Mouse (Mus musculus) CH12.LX (cell line): ENCODE results near the gene Tmem266.

ENCODE experiments used
- CHD1 ChIP-seq: IDR thresholded peaks from 2 replicates; pipeline ENCODE4 v1.6.1; 2012; ENCODE audit warnings: low read depth, low read length, improper control_type of control experiment, inconsistent platforms
- CHD2 ChIP-seq: IDR thresholded peaks from 2 replicates; pipeline ENCODE4 v1.6.1; 2011; ENCODE audit warnings: low read length, improper control_type of control experiment
- CTCF ChIP-seq, 2 experiments: IDR thresholded peaks in 1 of 2; conservative IDR thresholded peaks in 1 of 2; 2 replicates each; pipeline ENCODE4 v1.5.1; 2011 to 2012; ENCODE audit warnings: low read depth in 2 of 2, low read length in 2 of 2, improper control_type of control experiment in 1 of 2, inconsistent platforms in 1 of 2, mild to moderate bottlenecking in 1 of 2, moderate library complexity in 1 of 2
- E2F4 ChIP-seq: IDR thresholded peaks from 2 replicates; pipeline ENCODE4 v1.6.1; 2011; ENCODE audit warnings: low read depth, low read length, improper control_type of control experiment; ENCODE audit not compliant: insufficient replicate concordance
- EP300 ChIP-seq: IDR thresholded peaks from 2 replicates; pipeline ENCODE4 v1.6.1; 2011; ENCODE audit warnings: low read length, improper control_type of control experiment
- GABPA ChIP-seq: IDR thresholded peaks from 2 replicates; pipeline ENCODE4 v1.6.1; 2012; ENCODE audit warnings: low read depth, low read length, improper control_type of control experiment, inconsistent platforms; ENCODE audit not compliant: insufficient replicate concordance
- MAZ ChIP-seq: IDR thresholded peaks from 2 replicates; pipeline ENCODE4 v1.6.1; 2012; ENCODE audit warnings: low read depth, mild to moderate bottlenecking, inconsistent platforms, low read length, improper control_type of control experiment, moderate library complexity
- NELFE ChIP-seq: IDR thresholded peaks from 2 replicates; pipeline ENCODE4 v1.6.1; 2011; ENCODE audit warnings: low read depth, low read length, improper control_type of control experiment
- POLR2A ChIP-seq: IDR thresholded peaks from 2 replicates; pipeline ENCODE4 v1.6.1; 2011; ENCODE audit warnings: low read depth, mild to moderate bottlenecking, improper control_type of control experiment, low read length
- POLR2AphosphoS2 ChIP-seq: IDR thresholded peaks from 2 replicates; pipeline ENCODE4 v1.6.1; 2011; ENCODE audit warnings: low read depth, low read length, improper control_type of control experiment
- RAD21 ChIP-seq: IDR thresholded peaks from 2 replicates; pipeline ENCODE4 v1.6.1; 2011; ENCODE audit warnings: low read depth, mild to moderate bottlenecking, low read length, improper control_type of control experiment, moderate library complexity
- UBTF ChIP-seq: IDR thresholded peaks from 2 replicates; pipeline ENCODE4 v1.6.1; 2012; ENCODE audit warnings: low read depth, mild to moderate bottlenecking, inconsistent platforms, low read length, improper control_type of control experiment, moderate library complexity

DNA sequence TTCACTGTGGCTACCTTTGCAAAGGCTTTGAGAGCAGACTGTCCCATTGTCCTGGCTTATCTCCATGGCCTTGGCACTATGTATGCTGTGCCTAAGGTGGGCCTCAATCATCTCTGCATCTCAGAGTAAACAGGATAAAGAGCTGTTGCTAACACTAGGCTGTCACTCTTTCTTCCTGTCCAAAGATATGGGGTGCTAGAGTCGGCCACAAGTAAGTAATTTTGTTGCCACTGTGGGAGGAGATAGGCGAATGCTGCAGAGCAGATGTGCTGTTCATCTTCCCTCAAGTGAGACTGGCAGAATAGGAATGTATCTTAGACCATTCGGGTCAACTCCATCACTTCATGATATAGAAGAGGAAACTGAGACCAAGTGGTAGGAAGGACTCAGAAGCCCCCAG is 28.0 kb downstream of the Tmem266 start:
- TF ChIP-seq CTCF (conservative IDR thresholded peaks at IDR 0.05 in 1 of 2, IDR thresholded peaks at IDR 0.05 in 1 of 2; ENCODE audit: low read depth in 2 of 2, low read length in 2 of 2): no peak
- TF ChIP-seq CHD1: no peak
- no peak for TF ChIP-seq GABPA
- no peak for TF ChIP-seq EP300
- TF ChIP-seq E2F4: no peak
- no peak for TF ChIP-seq POLR2A
- TF ChIP-seq POLR2AphosphoS2: no peak
- TF ChIP-seq MAZ: no peak
- TF ChIP-seq NELFE: no peak
- no peak for TF ChIP-seq RAD21
- no peak for TF ChIP-seq UBTF
- TF ChIP-seq CHD2: no peak
